21 mouse cellular contexts compared by ENCODE assay signal in genomic region chr15:82181131-82181530, GRCm38 (mm10). TPM values are rescaled to one million over a fixed set of nuclear protein-coding genes. Genes with fewer than 3 reads are reported as not detected.
DNase-seq lines count a peak whose midpoint lies in the region; ATAC-seq and TF ChIP-seq lines count a peak whose summit lies in the region.
"Had no signal": no experiment of that assay in that cellular context is flagged by ENCODE, and none has a peak within 500 bp of the region (broad histone marks: within the 10 kb centered on the region; RNA-seq: fewer than 3 reads in every experiment).

No protein-coding gene starts in this region.

- H3K4me3 ChIP-seq in heart, embryonic 12.5 days, result no peak overlapping the region
- no peak overlapping the region for H3K4me3 ChIP-seq in liver, embryonic 12.5 days
- H3K4me3 ChIP-seq in liver, embryonic 11.5 days (ENCODE audit: low read depth, low read length), result no peak overlapping the region
- H3K4me3 ChIP-seq in myocyte, result no peak overlapping the region
- H3K4me3 ChIP-seq: erythroblast, embryonic 14.5 days; limb, embryonic 12.5 days had no signal

- peaks cover 9% of the 10 kb centered on the region; the same call in 1 of the 2 replicates for H3K27me3 ChIP-seq in heart, embryonic 12.5 days (replicated peaks)
- no peaks in the 10 kb centered on the region for H3K27me3 ChIP-seq in liver, embryonic 12.5 days (replicated peaks)
- no peaks in the 10 kb centered on the region; the same call in 1 of the 2 replicates for H3K27me3 ChIP-seq in liver, embryonic 11.5 days (replicated peaks; ENCODE audit: control insufficient read depth, insufficient read depth, low read length)
- H3K27me3 ChIP-seq in myocyte (ENCODE audit: control insufficient read depth, insufficient read depth, insufficient read length), result no peaks in the 10 kb centered on the region
- H3K27me3 ChIP-seq: limb, embryonic 12.5 days had no signal

- peaks cover 47% of the 10 kb centered on the region for H3K4me1 ChIP-seq in heart, embryonic 12.5 days (replicated peaks)
- peaks cover 34% of the 10 kb centered on the region for H3K4me1 ChIP-seq in liver, embryonic 12.5 days
- peaks cover 31% of the 10 kb centered on the region for H3K4me1 ChIP-seq in liver, embryonic 11.5 days (replicated peaks; ENCODE audit: control insufficient read depth, insufficient read depth, low read length)
- H3K4me1 ChIP-seq: limb, embryonic 12.5 days had no signal

- intact Hi-C loops in heart, postnatal 36 days (cut with DNase I), result loop anchor here (5.0 kb wide), 1 partner anchor 51 kb away; no protein-coding TSS in a partner anchor
- intact Hi-C loops in left cerebral cortex, postnatal 14 days (cut with DNase I), result no loop called here

- H3K27ac ChIP-seq in heart, embryonic 12.5 days (ENCODE audit: poor library complexity, severe bottlenecking), result 0 out of 2 replicates have a peak overlapping the region, but pooled peaks have one; percentile 12
- H3K27ac ChIP-seq in liver, embryonic 12.5 days, result peak overlapping the region; percentile 59
- no peak overlapping the region for H3K27ac ChIP-seq in liver, embryonic 11.5 days (ENCODE audit: low read depth, low read length)
- H3K27ac ChIP-seq: limb, embryonic 12.5 days had no signal

- no peak for TF ChIP-seq POLR2A in myocyte (IDR thresholded peaks at IDR 0.05; ENCODE audit: insufficient read length, low read depth)

- 37% methylated on average over 5 of the region's 5 CpGs for WGBS in heart, embryonic 12.5 days
- WGBS in liver, embryonic 12.5 days (ENCODE audit: insufficient replicate concordance), result 82% methylated on average over 5 of the region's 5 CpGs
- WGBS in liver, embryonic 11.5 days, result 69% methylated on average over 5 of the region's 5 CpGs

- H3K36me3 ChIP-seq in heart, embryonic 12.5 days, result peaks cover 87% of the 10 kb centered on the region
- H3K36me3 ChIP-seq in liver, embryonic 12.5 days, result peaks cover 100% of the 10 kb centered on the region
- peaks cover 77% of the 10 kb centered on the region for H3K36me3 ChIP-seq in liver, embryonic 11.5 days (ENCODE audit: control insufficient read depth, insufficient read depth, low read length)
- H3K36me3 ChIP-seq in myocyte (ENCODE audit: control insufficient read depth, insufficient read depth), result peaks cover 98% of the 10 kb centered on the region

- H3K9ac ChIP-seq in heart, embryonic 12.5 days, result no peak overlapping the region
- H3K9ac ChIP-seq in liver, embryonic 12.5 days, result no peak overlapping the region
- H3K9ac ChIP-seq in liver, embryonic 11.5 days (ENCODE audit: low read depth, low read length), result no peak overlapping the region
- H3K9ac ChIP-seq: limb, embryonic 12.5 days had no signal

- ATAC-seq in heart, embryonic 12.5 days (ENCODE audit: insufficient number of reproducible peaks, low FRiP score), result no peak
- no peak for ATAC-seq in liver, embryonic 12.5 days
- no peak for ATAC-seq in liver, embryonic 11.5 days (replicated peaks; ENCODE audit: low FRiP score)
- peak; percentile 40 for ATAC-seq in erythroblast, adult 5-6 weeks (replicated peaks; ENCODE audit: low FRiP score, poor library complexity, severe bottlenecking)
- ATAC-seq: forebrain, embryonic 16.5 days had no signal

- no peak overlapping the region for H3ac ChIP-seq in myocyte (ENCODE audit: control insufficient read depth, insufficient read length)

- no peak overlapping the region for H3K4me2 ChIP-seq in heart, embryonic 12.5 days
- H3K4me2 ChIP-seq in liver, embryonic 12.5 days, result no peak overlapping the region
- no peak overlapping the region for H3K4me2 ChIP-seq in liver, embryonic 11.5 days
- H3K4me2 ChIP-seq in myocyte (ENCODE audit: low read depth), result no peak overlapping the region
- H3K4me2 ChIP-seq: limb, embryonic 12.5 days; midbrain, embryonic 11.5 days had no signal

- DNase-seq in heart, postnatal 36 days, result no peak
- no peak for DNase-seq in liver, embryonic 11.5 days (ENCODE audit: low spot score)
- DNase-seq in left cerebral cortex, postnatal 14 days (ENCODE audit: low spot score in 2 of 2), result no peak
- DNase-seq: adrenal gland, adult 8-10 months; B cell, adult 2 months; cerebellum, adult 9-11 months; gastrocnemius, postnatal 25 days; kidney, adult 11 months; kidney, postnatal 10 days; lung, adult 2 months; lung, postnatal 36 days; retina, postnatal 1 day had no signal

- H3K9me3 ChIP-seq in heart, embryonic 12.5 days (replicated peaks), result peaks cover 12% of the 10 kb centered on the region
- H3K9me3 ChIP-seq in liver, embryonic 12.5 days (replicated peaks), result peaks cover 17% of the 10 kb centered on the region
- H3K9me3 ChIP-seq in liver, embryonic 11.5 days (ENCODE audit: control insufficient read depth, low read length), result peaks cover 6% of the 10 kb centered on the region; the same call in 1 of the 2 replicates

- no peaks in the 10 kb centered on the region for H3K79me2 ChIP-seq in myocyte (ENCODE audit: control insufficient read depth, insufficient read depth)

TF ChIP-seq in myocyte, 11 proteins besides CTCF, POLR2A, EP300 and RAD21:
- TF ChIP-seq SRF (IDR thresholded peaks at IDR 0.05; ENCODE audit: control insufficient read depth, insufficient read length, low read depth), result no peak
- peak; percentile 30 for TF ChIP-seq POLR2AphosphoS2 (IDR thresholded peaks at IDR 0.05; ENCODE audit: insufficient read length, low read depth)
- no peak for TF ChIP-seq USF1 (IDR thresholded peaks at IDR 0.05; ENCODE audit: low read depth)
- no peak for TF ChIP-seq REST (IDR thresholded peaks at IDR 0.05; ENCODE audit: insufficient read depth, insufficient read length)

RNA-seq across cellular contexts. Expression of gene Shisa8, which starts 31.5 kb away (rescaled TPM):
- polyA plus RNA-seq in heart, embryonic 12.5 days (2016; fragmentation: Nextera tagmentation; extraction: Ambion mirVana), result 0.19 and 0.35 TPM in 2 replicates
- under 1 TPM; 0.14 to 0.19 TPM for total RNA-seq in heart, postnatal 36 days (2021)
- polyA plus RNA-seq in liver, embryonic 12.5 days (2016; fragmentation: Nextera tagmentation; extraction: Ambion mirVana), result 0.31 and 0.37 TPM in 2 replicates
- polyA plus RNA-seq in liver, embryonic 11.5 days (2014; fragmentation: Nextera tagmentation; extraction: Ambion mirVana), result 0.12 and 0.73 TPM in 2 replicates
- not detected in 2 replicates for total RNA-seq in erythroblast, adult 5-6 weeks (2015; ENCODE audit: low replicate concordance)
- not detected in 2 replicates for total RNA-seq in erythroblast, adult 5-6 weeks (2017; ENCODE audit: low replicate concordance)
- polyA plus RNA-seq in myocyte (2012; fragmentation: generic; extraction: Trizol), result 0.13 TPM
- 1 to 10 TPM; 4.1 to 4.7 TPM for total RNA-seq in left cerebral cortex, postnatal 14 days (2021)
- total RNA-seq: gastrocnemius, postnatal 25 days had no signal
- polyA plus RNA-seq: stomach, embryonic 16.5 days had no signal

RNA-seq across cellular contexts. Expression of gene Srebf2, which starts 34.1 kb away (rescaled TPM):
- polyA plus RNA-seq in heart, embryonic 12.5 days (2016; fragmentation: Nextera tagmentation; extraction: Ambion mirVana), result 110 and 118 TPM in 2 replicates
- 10 to 100 TPM; 17.4 to 19.5 TPM for total RNA-seq in heart, postnatal 36 days (2021)
- polyA plus RNA-seq in liver, embryonic 12.5 days (2016; fragmentation: Nextera tagmentation; extraction: Ambion mirVana), result 96.9 and 99.4 TPM in 2 replicates
- 99.7 and 101 TPM in 2 replicates for polyA plus RNA-seq in liver, embryonic 11.5 days (2014; fragmentation: Nextera tagmentation; extraction: Ambion mirVana)
- total RNA-seq in erythroblast, adult 5-6 weeks (2015; ENCODE audit: low replicate concordance), result 9.0 and 12.5 TPM in 2 replicates
- total RNA-seq in erythroblast, adult 5-6 weeks (2017; ENCODE audit: low replicate concordance), result 11.2 and 15.5 TPM in 2 replicates
- polyA plus RNA-seq in myocyte (2012; fragmentation: generic; extraction: Trizol), result 285 TPM
- 100 to 1,000 TPM; 173 to 195 TPM for total RNA-seq in left cerebral cortex, postnatal 14 days (2021)

RNA-seq across cellular contexts. Expression of gene Tnfrsf13c, which starts 43.0 kb away (rescaled TPM):
- polyA plus RNA-seq in heart, embryonic 12.5 days (2016; fragmentation: Nextera tagmentation; extraction: Ambion mirVana), result 0.09 TPM in 1 of 2 replicates, not detected in the other
- total RNA-seq in heart, postnatal 36 days (2021), result under 1 TPM; 0.28 to 0.30 TPM
- 0.30 TPM in 2 replicates for polyA plus RNA-seq in liver, embryonic 12.5 days (2016; fragmentation: Nextera tagmentation; extraction: Ambion mirVana)
- 0.16 and 0.56 TPM in 2 replicates for polyA plus RNA-seq in liver, embryonic 11.5 days (2014; fragmentation: Nextera tagmentation; extraction: Ambion mirVana)
- total RNA-seq in erythroblast, adult 5-6 weeks (2015; ENCODE audit: low replicate concordance), result 0.84 and 6.3 TPM in 2 replicates
- not detected in 2 replicates for total RNA-seq in erythroblast, adult 5-6 weeks (2017; ENCODE audit: low replicate concordance)
- 0.14 TPM for polyA plus RNA-seq in myocyte (2012; fragmentation: generic; extraction: Trizol)
- total RNA-seq in left cerebral cortex, postnatal 14 days (2021), result under 1 TPM; 0.27 to 0.35 TPM
- total RNA-seq: gastrocnemius, postnatal 25 days had no signal
- polyA plus RNA-seq: limb, embryonic 12.5 days had no signal

RNA-seq across cellular contexts. Expression of gene Ccdc134, which starts 53.4 kb away (rescaled TPM):
- 8.7 and 11.1 TPM in 2 replicates for polyA plus RNA-seq in heart, embryonic 12.5 days (2016; fragmentation: Nextera tagmentation; extraction: Ambion mirVana)
- total RNA-seq in heart, postnatal 36 days (2021), result 1 to 10 TPM; 3.4 to 5.6 TPM
- polyA plus RNA-seq in liver, embryonic 12.5 days (2016; fragmentation: Nextera tagmentation; extraction: Ambion mirVana), result 12.2 TPM in 2 replicates
- 17.1 and 17.5 TPM in 2 replicates for polyA plus RNA-seq in liver, embryonic 11.5 days (2014; fragmentation: Nextera tagmentation; extraction: Ambion mirVana)
- total RNA-seq in erythroblast, adult 5-6 weeks (2015; ENCODE audit: low replicate concordance), result 0.63 TPM in 1 of 2 replicates, not detected in the other
- 4.1 and 5.0 TPM in 2 replicates for total RNA-seq in erythroblast, adult 5-6 weeks (2017; ENCODE audit: low replicate concordance)
- polyA plus RNA-seq in myocyte (2012; fragmentation: generic; extraction: Trizol), result 82.1 TPM
- 10 to 100 TPM; 10.1 to 12.9 TPM for total RNA-seq in left cerebral cortex, postnatal 14 days (2021)
